22 mouse cellular contexts compared by ENCODE assay signal in genomic region chr8:123298301-123298700, GRCm38 (mm10). TPM values are rescaled to one million over a fixed set of nuclear protein-coding genes. Genes with fewer than 3 reads are reported as not detected.
DNase-seq lines count a peak whose midpoint lies in the region; ATAC-seq and TF ChIP-seq lines count a peak whose summit lies in the region.
"Had no signal": no experiment of that assay in that cellular context is flagged by ENCODE, and none has a peak within 500 bp of the region (broad histone marks: within the 10 kb centered on the region; RNA-seq: fewer than 3 reads in every experiment).

No protein-coding gene starts in this region.

- no peak overlapping the region for H3K9ac ChIP-seq in kidney, embryonic 15.5 days
- no peak overlapping the region for H3K9ac ChIP-seq in kidney, embryonic 16.5 days (replicated peaks; ENCODE audit: low read length)
- H3K9ac ChIP-seq in lung, postnatal 0 days (replicated peaks; ENCODE audit: low read depth): no peak overlapping the region
- H3K9ac ChIP-seq in heart, adult 2 months (ENCODE audit: low read depth, low read length): no peak overlapping the region
- H3K9ac ChIP-seq: heart, embryonic 13.5 days had no signal

- intact Hi-C loops in heart, adult 2 months (cut with DNase I): no loop called here

- no peak for TF ChIP-seq EP300 in lung, postnatal 0 days (IDR thresholded peaks at IDR 0.05)
- TF ChIP-seq EP300 in heart, adult 2 months (IDR thresholded peaks at IDR 0.05; ENCODE audit: insufficient read depth, low read depth, low read length): no peak

- H3K4me2 ChIP-seq in kidney, embryonic 15.5 days: no peak overlapping the region
- no peak overlapping the region for H3K4me2 ChIP-seq in kidney, embryonic 16.5 days (replicated peaks; ENCODE audit: low read depth, low read length)
- no peak overlapping the region for H3K4me2 ChIP-seq in lung, postnatal 0 days (replicated peaks; ENCODE audit: low read depth, low read length)
- H3K4me2 ChIP-seq: heart, embryonic 13.5 days had no signal

- no peak overlapping the region for H3K27ac ChIP-seq in kidney, embryonic 15.5 days
- H3K27ac ChIP-seq in kidney, embryonic 16.5 days (ENCODE audit: low read length): no peak overlapping the region
- no peak overlapping the region for H3K27ac ChIP-seq in lung, postnatal 0 days (ENCODE audit: low read length)
- no peak overlapping the region for H3K27ac ChIP-seq in heart, adult 2 months
- H3K27ac ChIP-seq: embryonic facial prominence, embryonic 10.5 days; forebrain, embryonic 10.5 days; gastrocnemius, adult 2 months; heart, embryonic 13.5 days had no signal

- 93% methylated on average over 11 of the region's 11 CpGs for WGBS in kidney, embryonic 15.5 days
- 93% methylated on average over 11 of the region's 11 CpGs for WGBS in kidney, embryonic 16.5 days
- WGBS in lung, postnatal 0 days: 80% methylated on average over 11 of the region's 11 CpGs
- 90% methylated on average over 11 of the region's 11 CpGs for WGBS in heart, adult 2 months

- H3K4me1 ChIP-seq in kidney, embryonic 15.5 days: no peaks in the 10 kb centered on the region
- H3K4me1 ChIP-seq in kidney, embryonic 16.5 days (ENCODE audit: insufficient read depth, low read length): no peaks in the 10 kb centered on the region
- no peaks in the 10 kb centered on the region for H3K4me1 ChIP-seq in lung, postnatal 0 days (ENCODE audit: insufficient read depth, low read depth, low read length)
- H3K4me1 ChIP-seq in heart, adult 2 months (ENCODE audit: control insufficient read depth, insufficient read depth, low read length): no peaks in the 10 kb centered on the region
- H3K4me1 ChIP-seq: embryonic facial prominence, embryonic 10.5 days; forebrain, embryonic 10.5 days; heart, embryonic 13.5 days had no signal

- H3K4me3 ChIP-seq in kidney, embryonic 15.5 days (replicated peaks): no peak overlapping the region
- H3K4me3 ChIP-seq in kidney, embryonic 16.5 days (ENCODE audit: low read length): no peak overlapping the region
- no peak overlapping the region for H3K4me3 ChIP-seq in lung, postnatal 0 days (ENCODE audit: low read depth, low read length)
- H3K4me3 ChIP-seq in heart, adult 2 months: no peak overlapping the region
- H3K4me3 ChIP-seq: embryonic facial prominence, embryonic 10.5 days; erythroblast, embryonic 14.5 days; forebrain, embryonic 10.5 days; gastrocnemius, adult 2 months; heart, embryonic 13.5 days had no signal

- H3K36me3 ChIP-seq in kidney, embryonic 15.5 days: peaks cover 83% of the 10 kb centered on the region
- peaks cover 11% of the 10 kb centered on the region; the same call in 1 of the 2 replicates for H3K36me3 ChIP-seq in kidney, embryonic 16.5 days (ENCODE audit: insufficient read depth, low read length)
- no peaks in the 10 kb centered on the region for H3K36me3 ChIP-seq in lung, postnatal 0 days (ENCODE audit: insufficient read depth, low read length)
- H3K36me3 ChIP-seq in heart, adult 2 months (ENCODE audit: control insufficient read depth, insufficient read depth, low read length): no peaks in the 10 kb centered on the region

- no peaks in the 10 kb centered on the region for H3K79me2 ChIP-seq in heart, adult 2 months (replicated peaks; ENCODE audit: control insufficient read depth, insufficient read depth, low read length)

- ATAC-seq in kidney, embryonic 15.5 days (replicated peaks; ENCODE audit: low FRiP score): no peak
- ATAC-seq in kidney, embryonic 16.5 days (ENCODE audit: low FRiP score, low TSS enrichment): no peak
- no peak for ATAC-seq in lung, postnatal 0 days
- ATAC-seq: forebrain, embryonic 14.5 days had no signal

- TF ChIP-seq CTCF in lung, postnatal 0 days (IDR thresholded peaks at IDR 0.05): no peak
- TF ChIP-seq CTCF in heart, adult 2 months (IDR thresholded peaks at IDR 0.05): no peak

- DNase-seq in kidney, adult 18-20 months: peak; percentile 11
- peak; percentile 34 to 42 for DNase-seq in kidney, postnatal 36 days
- DNase-seq in lung, postnatal 0 days (ENCODE audit: low spot score): peak; percentile 9
- DNase-seq in lung, postnatal 36 days: no peak
- DNase-seq in left cerebral cortex, adult 8-10 months (ENCODE audit: low spot score in 2 of 2): no peak
- no peak for DNase-seq in heart, adult 2 months
- DNase-seq: adrenal gland, adult 2 months; adrenal gland, postnatal 25 days; cerebellum, adult 18-20 months; cerebellum, adult 9-11 months; cerebellum, postnatal 36 days; gastrocnemius, adult 2 months; gastrocnemius, postnatal 25 days; heart, postnatal 36 days had no signal

- no peaks in the 10 kb centered on the region for H3K27me3 ChIP-seq in kidney, embryonic 15.5 days
- no peaks in the 10 kb centered on the region for H3K27me3 ChIP-seq in kidney, embryonic 16.5 days (ENCODE audit: insufficient read depth, low read length)
- no peaks in the 10 kb centered on the region for H3K27me3 ChIP-seq in lung, postnatal 0 days (replicated peaks; ENCODE audit: insufficient read depth, low read length)
- H3K27me3 ChIP-seq in heart, adult 2 months (ENCODE audit: control insufficient read depth, insufficient read depth, low read length): no peaks in the 10 kb centered on the region
- H3K27me3 ChIP-seq: heart, embryonic 13.5 days had no signal

- no peak for TF ChIP-seq POLR2A in heart, adult 2 months (IDR thresholded peaks at IDR 0.05; ENCODE audit: insufficient read depth, low read depth, low read length)

- no peaks in the 10 kb centered on the region for H3K9me3 ChIP-seq in kidney, embryonic 15.5 days (replicated peaks)
- H3K9me3 ChIP-seq in kidney, embryonic 16.5 days (ENCODE audit: low read length): no peaks in the 10 kb centered on the region
- H3K9me3 ChIP-seq in lung, postnatal 0 days (ENCODE audit: low read length): no peaks in the 10 kb centered on the region
- H3K9me3 ChIP-seq: embryonic facial prominence, embryonic 10.5 days; forebrain, embryonic 10.5 days; heart, embryonic 13.5 days had no signal

RNA-seq across cellular contexts. Expression of gene Fanca, which starts 20.1 kb away (rescaled TPM):
- polyA plus RNA-seq in kidney, embryonic 15.5 days (2015; fragmentation: Nextera tagmentation; extraction: Ambion mirVana): 38.2 and 45.2 TPM in 2 replicates
- 36.6 and 43.8 TPM in 2 replicates for polyA plus RNA-seq in kidney, embryonic 16.5 days (2015; fragmentation: Nextera tagmentation; extraction: Ambion mirVana)
- polyA plus RNA-seq in lung, postnatal 0 days (2015; fragmentation: Nextera tagmentation; extraction: Ambion mirVana): 4.5 and 6.0 TPM in 2 replicates
- total RNA-seq in left cerebral cortex, adult 8-10 months (2022): 1 to 10 TPM; 1.3 to 2.8 (median 2.2) TPM
- total RNA-seq in heart, adult 2 months (2021): 1 to 10 TPM; 5.3 to 6.2 TPM
- polyA plus RNA-seq in heart, adult 2 months (2012; rRNA removed): 3.9 and 4.6 TPM in 2 replicates
- total RNA-seq: gastrocnemius, adult 2 months had no signal

RNA-seq across cellular contexts. Expression of gene Spire2, which starts 34.2 kb away (rescaled TPM):
- polyA plus RNA-seq in kidney, embryonic 15.5 days (2015; fragmentation: Nextera tagmentation; extraction: Ambion mirVana): 4.7 and 5.0 TPM in 2 replicates
- polyA plus RNA-seq in kidney, embryonic 16.5 days (2015; fragmentation: Nextera tagmentation; extraction: Ambion mirVana): 4.9 and 5.4 TPM in 2 replicates
- polyA plus RNA-seq in lung, postnatal 0 days (2015; fragmentation: Nextera tagmentation; extraction: Ambion mirVana): 1.6 and 2.0 TPM in 2 replicates
- 10 to 100 TPM; 17.3 to 19.0 (median 18.1) TPM for total RNA-seq in left cerebral cortex, adult 8-10 months (2022)
- under 1 TPM; 0.11 to 0.26 TPM for total RNA-seq in heart, adult 2 months (2021)
- 0.29 and 0.53 TPM in 2 replicates for polyA plus RNA-seq in heart, adult 2 months (2012; rRNA removed)
- total RNA-seq: gastrocnemius, adult 2 months; granulocyte monocyte progenitor cell, adult 5-6 weeks had no signal

RNA-seq across cellular contexts. Expression of gene Vps9d1, which starts 44.2 kb away (rescaled TPM):
- 22.2 and 25.0 TPM in 2 replicates for polyA plus RNA-seq in kidney, embryonic 15.5 days (2015; fragmentation: Nextera tagmentation; extraction: Ambion mirVana)
- polyA plus RNA-seq in kidney, embryonic 16.5 days (2015; fragmentation: Nextera tagmentation; extraction: Ambion mirVana): 25.8 and 31.7 TPM in 2 replicates
- 14.0 and 14.3 TPM in 2 replicates for polyA plus RNA-seq in lung, postnatal 0 days (2015; fragmentation: Nextera tagmentation; extraction: Ambion mirVana)
- 10 to 100 TPM; 53.3 to 72.7 (median 58.6) TPM for total RNA-seq in left cerebral cortex, adult 8-10 months (2022)
- total RNA-seq in heart, adult 2 months (2021): 10 to 100 TPM; 22.6 to 34.3 TPM
- 44.0 and 52.1 TPM in 2 replicates for polyA plus RNA-seq in heart, adult 2 months (2012; rRNA removed)

RNA-seq across cellular contexts. Expression of gene Zfp276, which starts 44.3 kb away (rescaled TPM):
- polyA plus RNA-seq in kidney, embryonic 15.5 days (2015; fragmentation: Nextera tagmentation; extraction: Ambion mirVana): 21.2 and 22.7 TPM in 2 replicates
- 26.7 and 28.5 TPM in 2 replicates for polyA plus RNA-seq in kidney, embryonic 16.5 days (2015; fragmentation: Nextera tagmentation; extraction: Ambion mirVana)
- 14.4 and 14.6 TPM in 2 replicates for polyA plus RNA-seq in lung, postnatal 0 days (2015; fragmentation: Nextera tagmentation; extraction: Ambion mirVana)
- total RNA-seq in left cerebral cortex, adult 8-10 months (2022): 10 to 100 TPM; 20.0 to 25.7 (median 23.2) TPM
- 10 to 100 TPM in 1 of 2 experiments, 1 to 10 TPM in 1; 9.3 to 11.2 TPM for total RNA-seq in heart, adult 2 months (2021)
- 16.1 and 20.5 TPM in 2 replicates for polyA plus RNA-seq in heart, adult 2 months (2012; rRNA removed)

Comparison
In these comparisons a context has a peak if more than half of its experiments do, and no peak if none do; other contexts are left out.
1. DNase-seq: peak in kidney, adult 18-20 months (single experiment), kidney, postnatal 36 days (2 of 2) and lung, postnatal 0 days (single experiment); none in lung, postnatal 36 days (single experiment), left cerebral cortex, adult 8-10 months (0 of 2) and heart, adult 2 months (0 of 2).